Mouse (Mus musculus): Measurements from ENCODE around the gene Adtrp. TPM values are rescaled to one million over a fixed set of nuclear protein-coding genes. Genes with fewer than 3 reads are reported as not detected.

Adtrp gene
- under 1 TPM; 0.50 to 0.94 TPM for total RNA-seq (2021)

DNA sequence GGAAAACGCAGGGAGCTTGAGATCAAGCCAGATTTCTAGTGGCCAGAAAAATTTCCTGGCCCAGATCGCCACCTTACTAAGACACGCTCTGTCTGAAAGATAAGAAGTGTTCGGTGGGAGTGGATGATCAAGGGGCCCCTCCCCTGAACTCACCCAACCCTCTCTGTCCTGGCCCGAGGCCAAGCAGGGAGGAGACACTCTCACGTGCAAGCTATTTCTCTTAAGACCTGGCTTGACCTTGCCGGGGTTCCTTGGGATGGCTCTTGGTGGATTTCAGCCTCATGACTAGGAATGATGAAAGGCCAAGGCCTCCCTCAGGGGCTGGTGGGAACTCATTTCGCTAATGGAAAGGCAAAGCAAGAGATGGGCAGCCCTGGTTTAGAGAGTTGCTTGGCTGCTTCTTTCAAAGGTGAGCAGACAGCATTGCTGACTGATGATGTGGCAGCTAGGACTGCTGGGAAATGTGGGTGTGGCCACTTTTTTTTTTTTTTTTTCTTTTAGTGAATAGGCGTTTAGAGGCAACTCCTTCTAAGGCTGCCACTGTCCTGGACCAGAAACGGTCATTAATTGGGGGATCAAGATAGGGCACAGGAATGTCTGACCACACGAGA is at the start of gene Adtrp:
Gene Adtrp (minus strand): TSS at position 169 of the 611 bp plus-strand sequence.
- no peak for DNase-seq (ENCODE audit: low spot score in 2 of 2)

DNA sequence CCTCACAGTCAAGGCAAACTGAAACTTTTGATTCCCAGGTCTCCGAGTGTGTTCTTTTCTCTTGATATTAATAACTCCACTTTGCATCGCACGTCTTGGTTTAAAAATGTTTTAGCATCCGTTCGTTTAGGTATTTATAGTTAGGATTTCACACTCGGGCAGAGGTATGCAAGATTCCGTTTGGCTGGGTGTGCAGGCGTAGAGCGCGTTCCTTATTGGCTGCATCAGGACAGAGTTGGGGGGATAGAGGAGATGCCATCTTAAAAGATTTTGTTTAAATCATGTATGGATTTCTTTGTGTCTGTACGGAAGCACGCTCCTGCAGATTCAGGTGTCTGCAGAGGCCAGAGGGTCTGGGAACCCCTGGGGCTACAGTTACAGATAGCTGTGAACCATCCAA is 44.5 kb upstream of the Adtrp start:
- intact Hi-C loops (cut with DNase I), result no loop called here
- DNase-seq (ENCODE audit: low spot score in 2 of 2), result peak in 1 of 2 experiments; percentile 62

More for the DNA sequence above, at the start of gene Adtrp:
- intact Hi-C loops (cut with DNase I), result no loop called here

DNA sequence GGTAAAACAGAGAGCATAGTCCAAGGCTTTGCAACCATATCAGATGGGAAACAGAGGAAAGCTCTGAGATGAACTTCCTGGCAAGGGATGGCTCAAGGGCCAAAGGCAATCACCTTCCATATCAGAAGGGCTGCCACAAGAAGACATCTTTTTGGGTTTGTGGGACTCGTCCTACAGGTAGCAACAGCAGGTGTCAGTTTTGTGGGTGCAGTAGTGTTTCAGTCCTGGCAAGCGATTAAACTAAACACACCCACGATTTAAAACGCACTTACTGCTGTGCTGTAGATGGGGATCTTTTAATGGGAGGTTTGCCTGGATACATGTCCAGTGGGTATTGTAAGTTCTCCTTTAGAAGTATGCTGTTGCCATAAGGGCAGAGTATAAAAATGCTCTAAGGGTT is 43.1 kb upstream of the Adtrp start:
- intact Hi-C loops (cut with DNase I), result no loop called here
- DNase-seq (ENCODE audit: low spot score in 2 of 2), result no peak

DNA sequence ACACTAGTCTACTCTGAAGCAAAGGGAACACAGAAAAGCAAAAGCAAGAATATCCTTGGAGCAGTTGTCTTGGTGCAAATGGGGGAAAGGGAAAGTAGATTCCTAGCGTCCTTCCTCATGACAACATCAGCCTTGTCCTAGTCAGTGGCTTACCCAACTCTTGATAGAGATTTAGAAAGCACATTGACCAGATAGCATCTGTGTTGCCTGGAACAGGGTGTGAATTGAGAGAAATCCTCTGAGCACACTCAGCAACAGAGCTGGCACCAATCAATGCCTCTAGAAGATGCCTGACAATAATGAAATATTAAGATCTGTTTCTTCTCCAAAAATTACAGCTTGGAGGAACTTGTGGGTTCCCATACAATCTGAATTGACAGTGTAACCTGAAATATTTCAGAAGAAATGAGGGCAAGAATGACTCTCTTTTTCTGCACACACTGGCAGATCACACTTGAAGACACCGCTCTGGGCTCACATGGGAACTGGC is 42.7 kb upstream of the Adtrp start:
- intact Hi-C loops (cut with DNase I), result no loop called here
- no peak for DNase-seq (ENCODE audit: low spot score in 2 of 2)

GRCm38 (mm10) chr13:41888644-41889043 is 41.2 kb upstream of the Adtrp start:
- intact Hi-C loops (cut with DNase I), result no loop called here
- DNase-seq (ENCODE audit: low spot score in 2 of 2), result no peak

GRCm38 (mm10) chr13:41886120-41886519 is 38.6 kb upstream of the Adtrp start:
- intact Hi-C loops (cut with DNase I), result no loop called here
- no peak for DNase-seq (ENCODE audit: low spot score in 2 of 2)

DNA sequence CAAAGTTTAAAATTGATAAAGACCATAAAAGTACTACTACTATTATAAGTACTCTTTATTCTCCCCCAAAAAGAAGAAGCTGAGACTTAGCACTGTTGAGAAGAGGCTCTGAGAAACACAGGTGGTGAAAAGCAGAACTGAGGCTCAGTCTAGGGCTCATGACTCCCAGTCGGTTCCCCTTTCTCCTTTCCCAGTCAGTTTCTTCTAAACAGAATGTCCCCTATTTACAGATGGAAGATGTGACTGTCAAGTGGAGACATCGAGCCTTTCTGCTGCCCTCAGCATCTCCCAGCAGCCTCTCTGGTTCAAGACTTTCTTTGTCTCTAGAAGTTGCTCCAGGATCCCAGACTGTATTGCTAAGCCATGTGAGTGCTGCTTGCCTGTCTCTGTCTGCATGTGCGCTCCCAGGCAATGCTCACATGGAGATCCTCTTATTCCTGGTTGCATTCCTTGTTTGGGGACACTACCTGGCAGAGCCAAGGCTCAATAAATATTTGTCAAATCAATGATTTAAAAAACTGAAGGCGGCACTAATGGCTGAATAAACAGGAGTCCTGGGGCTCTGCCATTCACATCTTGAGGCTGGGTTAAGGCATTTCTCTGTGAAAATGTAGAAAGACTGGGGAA is 36.3 kb upstream of the Adtrp start:
- DNase-seq (ENCODE audit: low spot score in 2 of 2), result peak in 1 of 2 experiments; percentile 40
- intact Hi-C loops (cut with DNase I), result no loop called here

GRCm38 (mm10) chr13:41881201-41881600 is 33.7 kb upstream of the Adtrp start:
- intact Hi-C loops (cut with DNase I), result no loop called here

GRCm38 (mm10) chr13:41880525-41880924 is 33.0 kb upstream of the Adtrp start:
- intact Hi-C loops (cut with DNase I), result no loop called here
- DNase-seq (ENCODE audit: low spot score in 2 of 2), result no peak

More at GRCm38 (mm10) chr13:41881201-41881600, 33.7 kb upstream of the Adtrp start:
- DNase-seq (ENCODE audit: low spot score in 2 of 2), result no peak

GRCm38 (mm10) chr13:41872686-41873085 is 25.2 kb upstream of the Adtrp start:
- no peak for DNase-seq (ENCODE audit: low spot score in 2 of 2)
- intact Hi-C loops (cut with DNase I), result no loop called here

- intact Hi-C loops (cut with DNase I), result no loop called here
These were observed 24.7 kb upstream of the Adtrp start for GRCm38 (mm10) chr13:41872161-41872562.

GRCm38 (mm10) chr13:41867533-41867932 is 20.0 kb upstream of the Adtrp start:
- intact Hi-C loops (cut with DNase I), result no loop called here
- no peak for DNase-seq (ENCODE audit: low spot score in 2 of 2)

More at GRCm38 (mm10) chr13:41872161-41872562, 24.7 kb upstream of the Adtrp start:
- DNase-seq (ENCODE audit: low spot score in 2 of 2), result no peak

- DNase-seq (ENCODE audit: low spot score in 2 of 2), result peak; percentile 7 to 39
- intact Hi-C loops (cut with DNase I), result no loop called here
These were observed 18.1 kb upstream of the Adtrp start for GRCm38 (mm10) chr13:41865575-41865974.

- intact Hi-C loops (cut with DNase I), result no loop called here
These were observed 17.6 kb upstream of the Adtrp start for GRCm38 (mm10) chr13:41865071-41865470.

DNA sequence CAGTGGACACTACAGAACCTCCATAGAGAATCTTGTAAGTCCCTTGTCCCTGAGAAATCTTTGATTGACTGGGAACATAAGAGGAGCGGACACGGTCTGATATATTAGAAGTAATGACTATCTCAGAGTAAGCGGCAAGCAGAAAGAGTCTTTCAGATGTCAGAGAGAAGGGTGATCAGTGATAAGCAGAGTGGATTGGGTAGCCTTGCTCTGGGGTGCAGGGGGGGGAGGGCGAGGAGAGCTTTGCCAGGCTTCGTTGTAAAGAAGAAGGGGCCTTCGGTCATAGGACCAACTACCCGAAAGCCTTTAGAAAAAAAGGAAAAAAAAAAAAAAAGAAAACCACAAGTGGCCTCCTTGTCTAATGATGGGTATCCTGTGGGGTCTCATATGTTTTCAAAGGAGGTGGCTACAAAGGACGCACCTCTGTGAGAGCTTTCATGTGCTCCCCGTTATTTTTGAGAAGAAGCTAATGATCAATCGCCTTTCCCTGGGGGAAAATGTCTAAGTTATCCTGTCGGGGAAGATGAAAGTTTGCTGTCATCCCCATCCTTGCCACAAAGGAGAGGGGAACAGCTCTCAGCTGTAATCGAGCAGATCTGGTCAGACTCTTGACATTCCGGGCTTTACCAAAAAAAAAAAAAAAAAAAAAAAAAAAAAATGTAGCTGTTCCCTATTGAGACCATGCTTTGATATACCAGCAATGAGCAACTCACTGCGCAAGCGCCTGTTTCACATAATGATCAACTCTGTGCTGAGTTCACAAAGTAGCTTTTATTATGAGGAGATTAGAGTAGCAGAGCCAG is 13.3 kb upstream of the Adtrp start:
- DNase-seq (ENCODE audit: low spot score in 2 of 2), result no peak
- intact Hi-C loops (cut with DNase I), result no loop called here

More at GRCm38 (mm10) chr13:41865071-41865470, 17.6 kb upstream of the Adtrp start:
- DNase-seq (ENCODE audit: low spot score in 2 of 2), result no peak

GRCm38 (mm10) chr13:41855206-41856185 is 8.0 kb upstream of the Adtrp start:
- no peak for DNase-seq (ENCODE audit: low spot score in 2 of 2)

DNA sequence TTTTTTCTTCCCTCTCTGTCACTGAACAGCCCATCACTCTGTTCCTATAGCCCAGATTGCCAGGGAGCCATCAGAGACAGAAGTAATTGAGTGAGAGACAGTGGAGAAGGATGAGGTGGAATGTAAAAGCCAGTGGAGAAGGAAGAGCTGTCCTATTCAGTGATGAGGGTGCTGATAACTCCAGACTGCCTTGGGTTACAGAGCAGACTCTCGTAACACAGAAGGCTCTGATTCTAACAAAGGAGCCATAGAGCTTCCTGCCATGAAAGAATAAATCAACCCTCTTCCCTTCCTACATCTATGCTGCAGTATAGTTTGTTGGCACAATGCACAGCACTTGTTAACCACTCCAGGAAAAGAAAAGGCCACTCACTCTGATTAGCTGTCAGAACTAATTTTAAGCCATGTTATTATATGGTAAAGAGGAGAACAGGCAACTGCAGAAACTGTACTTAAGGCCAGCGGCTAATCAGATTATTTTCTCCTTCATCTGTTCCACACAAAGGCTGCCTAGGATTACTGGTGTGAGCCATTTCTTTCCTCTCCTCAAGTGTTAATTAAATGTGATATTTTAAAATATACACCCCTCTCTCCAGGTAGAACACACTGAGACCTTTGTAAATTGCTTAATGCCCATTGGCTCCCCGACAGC is 3.4 kb upstream of the Adtrp start:
- DNase-seq (ENCODE audit: low spot score in 2 of 2), result no peak
- intact Hi-C loops (cut with DNase I), result no loop called here

More at GRCm38 (mm10) chr13:41855206-41856185, 8.0 kb upstream of the Adtrp start:
- intact Hi-C loops (cut with DNase I), result no loop called here

GRCm38 (mm10) chr13:41846516-41846915 is 968 bp downstream of the Adtrp start:
- DNase-seq (ENCODE audit: low spot score in 2 of 2), result no peak
- intact Hi-C loops (cut with DNase I), result no loop called here

GRCm38 (mm10) chr13:41845013-41845412 is 2.5 kb downstream of the Adtrp start:
- intact Hi-C loops (cut with DNase I), result no loop called here
- DNase-seq (ENCODE audit: low spot score in 2 of 2), result no peak
